Mouse (Mus musculus) natural killer cell, adult 2 months (primary cell): Measurements from ENCODE around the gene Cacnb2.
"Not testable (repeated sequence)": the region's sequence is repeated elsewhere in the genome, so short reads cannot be mapped to it uniquely, and the experiment has no call there.

ENCODE experiments used
- DNase-seq, 2 experiments: peaks; one replicate each; pipeline ENCODE4 v3.0.0; 2022; ENCODE audit warnings: low spot score in 2 of 2

The Cacnb2 gene

GRCm38 (mm10) chr2:14657205-14657844 lies 54.4 kb downstream of the Cacnb2 start:
- no peak for DNase-seq

- DNase-seq, result no peak
These were observed 62.3 kb downstream of the Cacnb2 start for GRCm38 (mm10) chr2:14665213-14665612.

GRCm38 (mm10) chr2:14672117-14672516 lies 69.2 kb downstream of the Cacnb2 start:
- no peak for DNase-seq

- peak in 1 of 2 experiments; percentile 2 for DNase-seq
These were observed 74.1 kb downstream of the Cacnb2 start for GRCm38 (mm10) chr2:14676885-14677516.

GRCm38 (mm10) chr2:14684231-14684630 lies 81.3 kb downstream of the Cacnb2 start:
- DNase-seq, result no peak

- DNase-seq, result peak in 1 of 2 experiments; percentile 29
These were observed 100.2 kb downstream of the Cacnb2 start for GRCm38 (mm10) chr2:14702973-14703645.

GRCm38 (mm10) chr2:14703676-14704075 lies 100.8 kb downstream of the Cacnb2 start:
- DNase-seq, result no peak

GRCm38 (mm10) chr2:14710247-14710646 lies 107.4 kb downstream of the Cacnb2 start:
- DNase-seq, result no peak

- DNase-seq, result no peak
These were observed 108.9 kb downstream of the Cacnb2 start for GRCm38 (mm10) chr2:14711751-14712150.

GRCm38 (mm10) chr2:14713049-14713448 lies 110.2 kb downstream of the Cacnb2 start:
- DNase-seq, result no peak

- DNase-seq, result no peak
These were observed 113.8 kb downstream of the Cacnb2 start for GRCm38 (mm10) chr2:14716666-14717065.

- no peak for DNase-seq
These were observed 116.3 kb downstream of the Cacnb2 start for GRCm38 (mm10) chr2:14719119-14719718.

- no peak for DNase-seq
These were observed 122.5 kb downstream of the Cacnb2 start for GRCm38 (mm10) chr2:14725437-14725836.

- DNase-seq, result not testable (repeated sequence)
These were observed 123.7 kb downstream of the Cacnb2 start for GRCm38 (mm10) chr2:14726601-14727000.

GRCm38 (mm10) chr2:14738927-14739326 lies 136.0 kb downstream of the Cacnb2 start:
- DNase-seq, result no peak

GRCm38 (mm10) chr2:14739510-14739909 lies 136.6 kb downstream of the Cacnb2 start:
- no peak for DNase-seq

GRCm38 (mm10) chr2:14740359-14740758 lies 137.5 kb downstream of the Cacnb2 start:
- DNase-seq, result no peak

- no peak for DNase-seq
These were observed 141.9 kb downstream of the Cacnb2 start for GRCm38 (mm10) chr2:14744761-14745160.

GRCm38 (mm10) chr2:14762846-14763245 lies 160.0 kb downstream of the Cacnb2 start:
- no peak for DNase-seq

- no peak for DNase-seq
These were observed 161.0 kb downstream of the Cacnb2 start for GRCm38 (mm10) chr2:14763931-14764330.

GRCm38 (mm10) chr2:14769448-14769847 lies 166.6 kb downstream of the Cacnb2 start:
- no peak for DNase-seq

- no peak for DNase-seq
These were observed 167.7 kb downstream of the Cacnb2 start for GRCm38 (mm10) chr2:14770635-14771034.

GRCm38 (mm10) chr2:14774375-14774774 lies 171.5 kb downstream of the Cacnb2 start:
- no peak for DNase-seq
